Mouse (Mus musculus): ENCODE measurements around the gene Olfr606. TPM values are rescaled to one million over a fixed set of nuclear protein-coding genes. Genes with fewer than 3 reads are reported as not detected.

Olfr606 gene
- polyA plus RNA-seq, 1 experiment from 2014 or later = not detected

Small RNA genes within 50 kb of the gene (microRNA-seq; reads per million reads assigned to microRNA genes)
- gene Gm25774 = not detected

Other genes starting within 250 kb of the Olfr606 start
- not detected in 2 replicates for gene Olfr593, start 237.2 kb upstream of the Olfr606 start, polyA plus RNA-seq (2015; fragmentation: Nextera tagmentation; extraction: Ambion mirVana)
- not detected in 2 replicates for gene Olfr594, start 232.1 kb upstream of the Olfr606 start, polyA plus RNA-seq (2015; fragmentation: Nextera tagmentation; extraction: Ambion mirVana)
- not detected in 2 replicates for gene Usp17ld, start 196.5 kb upstream of the Olfr606 start, polyA plus RNA-seq (2015; fragmentation: Nextera tagmentation; extraction: Ambion mirVana)
- not detected in 2 replicates for gene Olfr596, start 143.4 kb upstream of the Olfr606 start, polyA plus RNA-seq (2015; fragmentation: Nextera tagmentation; extraction: Ambion mirVana)
- not detected in 2 replicates for gene Olfr597, start 132.7 kb upstream of the Olfr606 start, polyA plus RNA-seq (2015; fragmentation: Nextera tagmentation; extraction: Ambion mirVana)
- not detected in 2 replicates for gene Olfr598, start 125.5 kb upstream of the Olfr606 start, polyA plus RNA-seq (2015; fragmentation: Nextera tagmentation; extraction: Ambion mirVana)
- not detected in 2 replicates for gene Olfr599, start 113.1 kb upstream of the Olfr606 start, polyA plus RNA-seq (2015; fragmentation: Nextera tagmentation; extraction: Ambion mirVana)
- gene Olfr600, start 99.4 kb upstream of the Olfr606 start, polyA plus RNA-seq (2015; fragmentation: Nextera tagmentation; extraction: Ambion mirVana) = not detected in 2 replicates
- not detected in 2 replicates for gene Olfr601, start 86.4 kb upstream of the Olfr606 start, polyA plus RNA-seq (2015; fragmentation: Nextera tagmentation; extraction: Ambion mirVana)
- not detected in 2 replicates for gene Olfr603, start 62.9 kb upstream of the Olfr606 start, polyA plus RNA-seq (2015; fragmentation: Nextera tagmentation; extraction: Ambion mirVana)
- gene Usp17lc, start 34.0 kb upstream of the Olfr606 start, polyA plus RNA-seq (2015; fragmentation: Nextera tagmentation; extraction: Ambion mirVana) = not detected in 2 replicates
- not detected in 2 replicates for gene Olfr605, start 3.6 kb upstream of the Olfr606 start, polyA plus RNA-seq (2015; fragmentation: Nextera tagmentation; extraction: Ambion mirVana)
- not detected in 2 replicates for gene Olfr607, start 15.1 kb downstream of the Olfr606 start, polyA plus RNA-seq (2015; fragmentation: Nextera tagmentation; extraction: Ambion mirVana)
- gene Olfr608, start 20.8 kb downstream of the Olfr606 start, polyA plus RNA-seq (2015; fragmentation: Nextera tagmentation; extraction: Ambion mirVana) = not detected in 2 replicates
- gene Olfr609, start 49.0 kb downstream of the Olfr606 start, polyA plus RNA-seq (2015; fragmentation: Nextera tagmentation; extraction: Ambion mirVana) = not detected in 2 replicates
- not detected in 2 replicates for gene Olfr610, start 63.1 kb downstream of the Olfr606 start, polyA plus RNA-seq (2015; fragmentation: Nextera tagmentation; extraction: Ambion mirVana)
- gene Olfr611, start 71.8 kb downstream of the Olfr606 start, polyA plus RNA-seq (2015; fragmentation: Nextera tagmentation; extraction: Ambion mirVana) = not detected in 2 replicates
- gene Olfr612, start 93.7 kb downstream of the Olfr606 start, polyA plus RNA-seq (2015; fragmentation: Nextera tagmentation; extraction: Ambion mirVana) = not detected in 2 replicates
- not detected in 2 replicates for gene Olfr613, start 99.0 kb downstream of the Olfr606 start, polyA plus RNA-seq (2015; fragmentation: Nextera tagmentation; extraction: Ambion mirVana)
- not detected in 2 replicates for gene Olfr615, start 107.0 kb downstream of the Olfr606 start, polyA plus RNA-seq (2015; fragmentation: Nextera tagmentation; extraction: Ambion mirVana)
- not detected in 2 replicates for gene Olfr616, start 120.1 kb downstream of the Olfr606 start, polyA plus RNA-seq (2015; fragmentation: Nextera tagmentation; extraction: Ambion mirVana)
- gene Olfr617, start 124.0 kb downstream of the Olfr606 start, polyA plus RNA-seq (2015; fragmentation: Nextera tagmentation; extraction: Ambion mirVana) = not detected in 2 replicates
- gene Olfr618, start 141.1 kb downstream of the Olfr606 start, polyA plus RNA-seq (2015; fragmentation: Nextera tagmentation; extraction: Ambion mirVana) = not detected in 2 replicates
- gene Olfr619, start 151.5 kb downstream of the Olfr606 start, polyA plus RNA-seq (2015; fragmentation: Nextera tagmentation; extraction: Ambion mirVana) = not detected in 2 replicates
- not detected in 2 replicates for gene Olfr620, start 163.5 kb downstream of the Olfr606 start, polyA plus RNA-seq (2015; fragmentation: Nextera tagmentation; extraction: Ambion mirVana)
- gene Olfr622, start 193.7 kb downstream of the Olfr606 start, polyA plus RNA-seq (2015; fragmentation: Nextera tagmentation; extraction: Ambion mirVana) = not detected in 2 replicates
- not detected in 2 replicates for gene Olfr623, start 214.7 kb downstream of the Olfr606 start, polyA plus RNA-seq (2015; fragmentation: Nextera tagmentation; extraction: Ambion mirVana)
- gene Olfr624, start 222.1 kb downstream of the Olfr606 start, polyA plus RNA-seq (2015; fragmentation: Nextera tagmentation; extraction: Ambion mirVana) = not detected in 2 replicates
- not detected in 2 replicates for gene Olfr625-ps1, start 233.7 kb downstream of the Olfr606 start, polyA plus RNA-seq (2015; fragmentation: Nextera tagmentation; extraction: Ambion mirVana)